Mouse (Mus musculus): Measurements from ENCODE around the gene Mtx1. TPM values are rescaled to one million over a fixed set of nuclear protein-coding genes. Genes with fewer than 3 reads are reported as not detected.

Mtx1 gene
- polyA plus RNA-seq (2012; rRNA removed): 176 and 193 TPM in 2 replicates

DNA sequence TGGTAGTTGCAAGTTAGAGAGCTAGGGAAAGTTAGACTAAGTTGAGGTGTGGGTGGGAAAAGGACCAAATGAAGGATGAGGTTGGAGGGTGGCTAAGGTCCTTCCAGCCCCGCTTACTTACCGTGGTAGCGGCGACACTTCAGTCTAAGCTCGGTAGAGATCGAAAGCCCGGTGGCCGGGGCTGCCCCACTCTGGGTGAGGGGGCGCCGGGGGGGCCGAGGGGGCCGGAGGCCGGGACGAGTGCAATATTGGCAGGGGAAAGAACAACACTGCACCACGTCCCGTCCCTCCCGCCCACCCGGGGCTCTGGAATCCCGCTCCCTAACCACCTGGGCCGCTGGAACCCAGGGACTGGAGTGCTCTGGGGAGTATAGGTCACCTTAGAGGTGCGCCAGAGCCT is at the start of gene Mtx1:
Mtx1 (minus strand) TSS at position 189 of the 400 bp plus-strand sequence.

DNA sequence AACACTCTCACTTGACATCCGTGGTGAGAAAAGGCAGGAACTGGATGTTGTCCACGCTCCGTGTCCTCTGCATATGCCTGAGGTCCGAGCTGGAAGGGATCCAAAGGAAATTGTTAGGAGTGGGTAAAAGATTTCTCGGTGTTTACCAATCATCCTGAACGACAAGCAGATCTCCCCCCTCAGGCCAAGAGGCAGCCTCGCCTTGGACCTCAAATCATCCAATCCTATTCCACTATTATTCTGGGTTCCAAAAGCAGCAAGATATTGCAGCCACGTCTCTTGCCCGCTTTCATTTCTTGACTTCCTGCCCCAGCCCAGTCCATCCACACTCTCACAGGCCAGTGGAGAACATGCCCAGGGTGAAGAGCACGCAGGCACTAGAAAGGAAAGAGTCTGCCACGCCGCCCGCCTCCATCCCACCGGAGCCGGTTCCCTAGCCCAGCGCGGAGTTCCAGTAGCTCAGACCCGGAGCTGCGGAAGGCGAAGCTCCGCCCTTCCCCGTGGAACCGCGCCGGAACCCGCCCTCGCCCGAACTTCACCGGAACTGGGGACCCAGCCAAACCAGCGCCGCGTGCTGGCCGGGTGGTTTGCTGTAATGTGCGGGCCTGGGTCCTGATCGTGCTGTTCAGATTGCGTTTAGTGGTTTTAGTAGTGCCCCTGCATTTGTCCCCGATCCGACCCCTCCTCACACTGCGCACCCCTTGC is 43.3 kb upstream of the Mtx1 start, which contains the start of gene Slc50a1:
Slc50a1 (minus strand) TSS at position 520 of the 705 bp plus-strand sequence.

DNA sequence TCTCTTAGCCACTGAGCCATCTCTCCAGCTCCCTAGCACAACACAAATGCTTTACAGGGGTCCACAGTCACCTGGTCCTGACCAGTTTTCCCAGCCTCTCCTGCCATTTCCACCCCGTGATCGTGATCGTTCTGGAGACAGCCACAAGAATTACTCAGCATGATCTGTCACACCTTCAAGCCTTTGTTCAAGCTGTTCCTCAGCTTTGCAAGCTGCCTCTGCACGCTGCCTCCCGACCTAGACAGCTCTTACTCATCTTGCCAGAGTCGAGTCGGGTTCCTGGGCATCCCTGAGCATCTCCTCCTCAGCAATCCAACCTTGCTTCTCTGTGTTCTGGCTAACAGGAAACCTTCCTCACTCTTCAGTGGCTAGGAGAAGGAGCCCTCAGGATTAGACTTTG is 32.2 kb upstream of the Mtx1 start, which contains the start of gene Dpm3:
Dpm3 (plus strand) TSS at position 283 of the 400 bp plus-strand sequence.

DNA sequence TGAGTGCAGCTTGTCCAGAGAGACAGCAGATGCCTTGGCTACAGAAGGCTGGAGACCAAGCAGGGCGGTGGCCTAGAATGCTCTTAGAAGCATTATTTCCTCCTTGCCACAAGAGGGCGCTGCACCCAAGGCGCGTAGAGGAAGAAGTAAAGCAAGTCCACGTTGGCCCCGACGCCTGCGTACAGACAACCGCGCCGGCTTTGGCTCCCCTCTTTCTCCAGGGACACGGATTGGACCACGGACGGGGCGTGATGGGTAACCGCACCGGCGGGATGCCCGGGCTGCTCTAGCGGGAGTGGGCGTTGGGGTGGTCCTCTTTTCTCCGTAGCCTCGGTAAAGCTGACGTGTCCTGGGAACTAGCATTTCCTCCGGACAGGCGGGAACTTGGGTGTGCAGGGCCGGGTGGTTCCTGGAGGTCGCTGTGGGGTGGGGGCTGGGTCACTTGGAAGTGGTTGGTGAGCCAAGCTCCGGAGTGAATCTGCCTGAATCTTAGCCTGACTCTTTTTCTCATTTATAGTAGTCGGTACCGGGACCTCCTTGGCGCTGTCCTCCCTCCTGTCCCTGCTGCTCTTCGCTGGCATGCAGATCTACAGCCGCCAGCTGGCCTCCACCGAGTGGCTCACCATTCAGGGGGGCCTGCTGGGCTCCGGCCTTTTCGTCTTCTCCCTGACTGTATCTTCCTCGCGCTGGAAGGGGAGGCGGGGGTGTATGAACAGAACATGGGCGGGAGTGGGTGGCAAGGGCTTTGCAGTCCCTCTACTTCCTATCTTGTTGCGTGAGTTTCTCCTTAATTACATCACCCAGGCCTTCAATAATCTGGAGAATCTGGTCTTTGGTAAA is 19.6 kb upstream of the Mtx1 start, which contains the start of gene Trim46:
Trim46 (minus strand) TSS at position 49 of the 840 bp plus-strand sequence.

DNA sequence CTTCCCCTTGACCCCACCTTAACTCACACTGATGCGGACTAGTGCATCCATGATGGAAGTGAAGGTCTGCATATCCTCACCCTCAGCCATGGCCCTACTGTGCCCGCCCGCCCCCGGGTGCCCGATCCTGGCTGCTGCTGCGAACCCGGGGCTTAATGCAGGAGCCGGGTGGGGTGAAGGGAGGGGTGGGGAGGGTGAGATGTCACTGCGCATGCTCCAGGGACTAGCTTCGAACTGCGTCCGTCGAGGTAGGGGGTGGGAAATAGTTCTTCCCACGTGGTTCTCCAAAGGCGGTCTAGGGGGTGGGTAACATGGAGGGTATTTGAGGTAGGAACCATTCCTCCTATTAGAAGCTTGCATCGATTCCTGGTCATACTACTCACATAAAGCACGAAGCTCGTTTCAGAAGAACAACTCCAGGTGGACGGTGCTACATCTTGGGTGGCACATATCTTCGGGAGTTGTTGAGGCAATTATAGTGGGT is 18.8 kb upstream of the Mtx1 start, which contains the start of gene Krtcap2:
Krtcap2 (plus strand) TSS at position 279 of the 484 bp plus-strand sequence.

DNA sequence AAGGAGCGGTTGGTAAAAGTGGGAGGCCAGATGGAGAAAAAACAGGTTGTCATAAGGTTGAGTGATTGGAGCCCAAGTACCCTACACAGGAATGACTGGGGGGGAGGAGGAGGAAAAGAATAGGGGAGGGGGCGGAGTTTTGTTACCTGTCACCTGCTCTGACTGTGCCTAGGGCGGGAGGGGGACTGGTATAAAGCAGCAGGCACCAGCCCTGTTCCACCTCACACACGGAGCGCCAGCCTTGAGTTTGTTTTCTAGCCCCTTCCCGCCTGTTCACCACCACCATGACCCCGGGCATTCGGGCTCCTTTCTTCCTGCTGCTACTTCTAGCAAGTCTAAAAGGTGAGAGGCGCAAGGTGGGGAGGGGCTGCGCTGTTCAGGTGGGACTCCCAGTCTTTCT is 1.9 kb upstream of the Mtx1 start, which contains the start of gene Muc1:
Muc1 (plus strand) TSS at position 222 of the 400 bp plus-strand sequence.

DNA sequence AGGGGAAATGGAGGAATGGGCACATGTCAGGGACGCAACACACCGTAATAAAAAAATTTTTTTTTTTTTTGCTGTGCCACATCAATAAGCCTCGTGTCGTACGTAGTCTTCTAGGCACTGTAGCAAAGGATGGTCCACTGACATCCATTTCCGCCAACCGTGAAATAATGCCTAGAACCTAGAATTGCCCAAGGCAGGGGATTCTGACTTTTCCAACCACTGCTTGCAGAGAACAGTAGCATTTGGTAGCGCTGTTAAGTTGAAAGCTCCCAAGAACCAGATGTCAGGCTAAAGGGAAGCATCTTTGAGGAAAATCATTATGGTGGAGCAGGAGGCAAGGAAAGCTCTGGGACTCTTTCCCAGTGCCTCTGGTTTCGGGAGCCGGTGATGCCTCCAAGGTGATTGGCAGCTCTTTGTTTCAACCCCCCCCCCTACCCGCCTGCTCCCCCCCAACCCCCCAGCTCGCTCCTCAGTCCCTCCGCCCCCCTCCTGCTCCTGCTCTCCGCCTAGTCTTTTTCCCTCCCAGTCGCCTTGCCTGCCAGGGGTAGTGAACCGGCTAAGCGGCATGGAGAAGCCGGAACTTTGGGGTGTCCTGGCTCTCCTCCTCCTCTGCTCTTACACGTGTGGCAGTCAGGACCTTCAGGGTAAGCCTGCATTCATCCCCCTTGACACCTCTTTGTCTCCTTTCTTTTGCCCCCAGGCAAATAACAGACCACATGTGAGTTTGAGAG is 12.0 kb downstream of the Mtx1 start, which contains the start of gene Thbs3:
Thbs3 (plus strand) TSS at position 500 of the 731 bp plus-strand sequence.

DNA sequence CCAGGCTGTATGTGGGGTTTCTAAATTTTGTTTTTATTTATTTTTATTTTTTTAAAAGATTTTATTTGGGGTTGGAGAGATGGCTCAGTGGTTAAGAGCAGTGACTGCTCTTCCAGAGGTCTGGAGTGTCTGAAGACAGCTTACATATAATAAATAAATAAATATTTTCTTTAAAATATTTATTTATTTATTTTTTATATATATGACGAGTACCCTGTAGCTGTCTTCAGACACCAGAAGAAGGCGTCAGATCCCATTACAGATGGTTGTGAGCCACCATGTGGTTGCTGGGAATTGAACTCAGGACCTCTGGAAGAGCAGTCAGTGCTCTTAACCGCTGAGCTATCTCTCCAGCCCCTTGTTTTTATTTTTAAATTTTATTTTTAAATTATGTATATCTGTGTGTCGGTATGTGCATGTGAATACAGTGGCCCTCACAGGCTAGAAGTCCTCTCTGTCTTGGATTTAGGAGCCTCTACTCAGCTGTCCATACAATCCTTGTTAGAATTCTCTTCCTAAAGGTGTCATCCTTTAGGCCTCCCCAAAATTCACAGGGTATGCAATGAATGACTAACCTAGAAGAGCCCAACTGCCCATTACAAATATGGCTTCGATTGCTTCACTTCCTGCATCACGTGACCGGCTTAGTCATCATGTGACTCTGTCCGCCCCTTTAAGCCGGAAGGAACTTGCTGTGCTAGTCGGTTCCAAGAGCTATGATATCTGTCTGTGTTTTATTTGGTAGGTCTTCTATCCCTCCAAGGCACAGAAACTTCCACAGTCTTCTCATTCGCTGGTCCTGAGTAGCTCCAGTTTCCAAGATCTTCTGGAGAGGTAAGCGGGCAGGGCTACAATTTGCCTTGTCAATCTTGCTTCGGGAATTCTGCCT is 24.4 kb downstream of the Mtx1 start, which contains the start of gene Gba:
Gba (plus strand) TSS at position 676 of the 889 bp plus-strand sequence.

DNA sequence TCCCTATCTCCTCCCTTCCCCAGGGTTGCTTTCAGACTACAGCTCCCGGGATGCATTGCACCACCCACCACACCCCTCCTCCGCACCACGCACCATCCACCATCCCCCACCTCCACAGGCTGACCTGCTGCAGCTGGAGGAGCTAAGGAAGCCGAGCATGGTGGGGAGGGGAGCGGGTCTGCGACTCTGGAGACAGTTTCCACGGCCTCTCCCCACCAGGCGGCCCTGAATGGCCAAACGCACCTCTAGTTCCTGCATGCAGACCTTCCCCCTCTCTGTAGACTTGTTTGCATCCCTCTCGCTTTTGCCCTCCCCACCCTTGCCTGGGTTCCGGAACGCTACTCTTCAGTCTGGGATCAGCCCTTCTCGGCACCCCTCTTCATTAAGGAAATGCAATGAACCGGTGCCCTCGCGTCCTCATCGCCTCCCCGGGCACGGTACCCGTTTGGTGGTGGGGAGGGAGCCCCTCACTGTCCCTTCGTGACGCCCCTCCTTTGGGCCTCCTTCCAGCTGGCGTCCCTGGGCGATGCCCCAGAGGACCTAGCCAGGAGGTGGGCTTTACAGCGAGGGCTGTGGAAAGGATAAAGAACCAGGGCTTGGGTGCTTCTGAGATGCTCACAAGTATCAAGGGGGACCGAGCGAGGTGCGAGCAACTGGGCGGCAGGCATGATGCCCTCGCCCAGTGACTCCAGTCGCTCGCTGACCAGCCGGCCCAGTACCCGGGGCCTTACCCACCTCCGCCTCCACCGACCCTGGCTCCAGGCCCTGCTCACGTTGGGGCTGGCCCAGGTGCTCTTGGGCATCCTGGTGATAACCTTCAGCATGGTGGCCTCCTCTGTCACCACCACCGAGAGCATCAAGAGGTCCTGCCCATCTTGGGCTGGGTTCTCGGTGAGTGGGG is 43.6 kb downstream of the Mtx1 start, which contains the start of gene Fam189b:
Fam189b (plus strand) TSS at position 86 of the 901 bp plus-strand sequence.

DNA sequence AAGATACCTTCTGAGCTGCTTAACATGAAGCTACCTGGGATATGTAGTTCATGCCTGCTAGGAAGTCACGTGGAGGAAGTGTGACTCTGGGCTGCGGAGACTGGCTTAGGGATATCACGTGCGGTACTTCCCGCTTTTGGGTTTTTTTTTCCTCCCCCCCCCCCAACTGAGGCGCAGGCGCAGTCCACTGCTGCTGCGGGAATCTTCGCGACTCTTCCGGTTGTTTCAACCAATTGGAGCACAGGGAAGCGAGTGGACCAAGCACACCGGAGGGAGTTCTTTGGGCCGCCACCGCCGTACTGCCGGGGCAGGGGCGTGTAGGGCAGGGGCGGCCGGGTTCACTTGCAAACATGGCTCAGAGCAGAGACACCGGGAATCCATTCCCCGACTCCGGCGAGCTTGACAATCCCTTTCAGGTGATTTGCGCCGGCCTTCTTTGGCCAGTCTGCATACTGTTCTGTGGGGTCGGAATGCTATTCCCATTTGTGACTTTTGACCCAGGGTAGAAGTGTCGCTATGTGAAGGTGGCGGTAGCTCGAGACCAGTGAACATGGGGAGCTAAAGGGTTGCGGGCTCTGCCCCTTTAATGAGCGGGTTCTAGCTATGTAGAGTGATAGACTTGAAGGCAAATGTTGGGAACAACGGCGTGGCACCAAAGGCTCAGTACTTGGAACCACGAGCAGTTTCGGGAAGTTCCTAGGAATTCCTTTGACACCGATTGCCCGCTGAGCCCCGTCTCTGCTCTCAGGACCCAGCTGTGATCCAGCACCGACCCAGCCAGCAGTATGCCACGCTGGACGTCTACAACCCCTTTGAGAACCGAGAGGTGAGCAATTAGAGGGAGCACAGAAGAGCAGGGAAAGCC is 49.4 kb downstream of the Mtx1 start, which contains the start of gene Scamp3:
Scamp3 (plus strand) TSS at position 232 of the 865 bp plus-strand sequence.

DNA sequence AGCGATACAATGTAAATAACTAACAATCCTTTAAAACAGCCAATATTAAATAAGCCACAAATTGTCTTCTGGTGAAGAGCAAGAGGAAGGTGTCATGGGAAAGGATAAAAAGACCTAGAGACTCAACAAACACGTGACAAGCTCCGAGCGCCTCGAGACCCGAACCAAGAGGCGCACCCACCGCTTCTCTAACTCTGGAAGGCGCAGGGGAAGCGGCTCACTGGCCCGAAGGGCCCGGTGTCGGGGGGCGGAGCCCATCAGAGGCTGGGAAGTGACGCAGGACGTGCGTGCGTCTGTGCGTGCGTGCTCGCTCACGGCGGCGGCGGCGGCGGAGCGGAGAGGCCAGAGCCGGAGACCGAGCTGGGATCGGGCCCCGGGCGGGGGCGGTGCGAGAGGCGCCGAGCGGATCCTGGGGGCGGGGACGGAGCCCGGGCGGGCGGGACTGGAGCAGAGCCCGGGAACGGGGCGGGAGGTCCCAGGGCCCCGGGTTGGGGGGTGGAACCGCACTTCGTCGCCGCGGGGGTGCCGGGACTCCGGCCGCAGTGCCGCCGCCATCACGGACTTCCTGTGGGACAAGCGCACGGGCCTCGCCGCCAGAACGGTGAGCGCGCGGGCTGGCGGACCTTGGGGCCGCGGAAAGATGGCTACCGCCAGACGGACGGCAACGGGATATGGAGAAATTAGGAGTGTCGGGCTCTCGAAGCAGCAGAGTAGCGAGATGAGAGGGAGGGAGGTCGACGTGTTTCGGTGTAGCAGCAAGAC is 62.2 kb downstream of the Mtx1 start, which contains the start of gene Clk2:
Clk2 (plus strand) TSS at position 290 of the 762 bp plus-strand sequence.

DNA sequence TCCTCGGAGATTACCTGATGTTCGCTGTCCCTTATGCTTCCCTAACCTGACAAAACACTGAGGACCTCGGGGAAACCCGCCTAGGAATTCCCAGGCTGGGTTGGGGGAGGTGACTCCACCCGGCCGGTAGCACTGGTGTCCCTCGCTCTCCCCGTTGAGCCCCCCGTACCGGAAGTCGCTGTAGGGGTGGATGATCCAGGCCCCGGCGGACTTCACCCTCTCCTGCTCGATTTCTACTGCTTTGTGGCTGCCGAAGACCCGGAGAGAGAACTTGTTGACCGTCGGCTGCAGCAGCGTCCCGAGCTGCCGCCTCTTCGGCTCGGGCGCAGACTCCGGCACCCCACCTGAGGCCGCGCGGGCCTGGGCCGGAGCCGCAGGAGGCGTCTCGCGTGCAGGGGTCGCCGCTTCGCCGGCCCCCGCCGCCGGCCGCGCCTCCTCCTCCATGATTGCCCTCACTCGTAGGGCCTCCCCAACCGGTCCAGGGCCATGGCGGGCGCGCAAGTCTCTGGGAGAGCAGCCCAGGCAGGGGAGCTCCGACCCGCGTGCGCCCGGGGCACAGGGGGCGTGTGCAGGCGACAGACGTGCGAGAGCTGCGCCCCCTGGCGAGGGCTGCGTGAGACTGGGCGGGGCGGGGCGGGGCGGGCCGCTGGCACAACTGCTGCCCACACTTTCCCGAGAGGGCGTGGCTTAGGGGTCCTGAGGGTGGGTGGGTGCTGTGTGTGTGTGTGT is 67.1 kb downstream of the Mtx1 start, which contains the start of gene Hcn3:
Hcn3 (minus strand) TSS at position 581 of the 729 bp plus-strand sequence.

Other genes starting within 250 kb of the Mtx1 start
- 29.7 and 37.9 TPM in 2 replicates for gene Rusc1, start 133.8 kb downstream of the Mtx1 start, polyA plus RNA-seq (2012; rRNA removed)
- gene Gm43738, start 126.0 kb downstream of the Mtx1 start, polyA plus RNA-seq (2012; rRNA removed): not detected in 2 replicates
- 185 and 198 TPM in 2 replicates for gene Fdps, start 125.1 kb downstream of the Mtx1 start, polyA plus RNA-seq (2012; rRNA removed)
- gene Pklr, start 90.9 kb downstream of the Mtx1 start, polyA plus RNA-seq (2012; rRNA removed): 9.5 and 14.9 TPM in 2 replicates
- gene Hcn3, start 66.9 kb downstream of the Mtx1 start, polyA plus RNA-seq (2012; rRNA removed): 10.2 and 12.0 TPM in 2 replicates
- gene Clk2, start 62.3 kb downstream of the Mtx1 start, polyA plus RNA-seq (2012; rRNA removed): 106 and 144 TPM in 2 replicates
- gene Scamp3, start 49.6 kb downstream of the Mtx1 start, polyA plus RNA-seq (2012; rRNA removed): 81.7 and 94.0 TPM in 2 replicates
- 45.5 and 48.4 TPM in 2 replicates for gene Fam189b, start 43.9 kb downstream of the Mtx1 start, polyA plus RNA-seq (2012; rRNA removed)
- 25.4 and 39.8 TPM in 2 replicates for gene Gba, start 24.2 kb downstream of the Mtx1 start, polyA plus RNA-seq (2012; rRNA removed)
- 106 TPM in 2 replicates for gene Thbs3, start 11.9 kb downstream of the Mtx1 start, polyA plus RNA-seq (2012; rRNA removed)
- gene Muc1, start 2.0 kb upstream of the Mtx1 start, polyA plus RNA-seq (2012; rRNA removed): 11.6 and 12.3 TPM in 2 replicates
- 90.0 and 92.9 TPM in 2 replicates for gene Krtcap2, start 18.9 kb upstream of the Mtx1 start, polyA plus RNA-seq (2012; rRNA removed)
- gene Trim46, start 19.2 kb upstream of the Mtx1 start, polyA plus RNA-seq (2012; rRNA removed): 20.5 and 22.4 TPM in 2 replicates
- 141 and 150 TPM in 2 replicates for gene Dpm3, start 32.3 kb upstream of the Mtx1 start, polyA plus RNA-seq (2012; rRNA removed)
- gene Slc50a1, start 43.5 kb upstream of the Mtx1 start, polyA plus RNA-seq (2012; rRNA removed): 29.1 and 51.5 TPM in 2 replicates
- 8.9 and 20.0 TPM in 2 replicates for gene Efna1, start 54.1 kb upstream of the Mtx1 start, polyA plus RNA-seq (2012; rRNA removed)
- gene Efna3, start 95.9 kb upstream of the Mtx1 start, polyA plus RNA-seq (2012; rRNA removed): 5.5 and 18.9 TPM in 2 replicates
- 32.7 and 40.6 TPM in 2 replicates for gene Efna4, start 110.9 kb upstream of the Mtx1 start, polyA plus RNA-seq (2012; rRNA removed)
- gene Adam15, start 122.9 kb upstream of the Mtx1 start, polyA plus RNA-seq (2012; rRNA removed): 32.0 and 36.4 TPM in 2 replicates
- gene Dcst2, start 134.9 kb upstream of the Mtx1 start, polyA plus RNA-seq (2012; rRNA removed): 0.18 and 0.41 TPM in 2 replicates
- gene Dcst1, start 138.2 kb upstream of the Mtx1 start, polyA plus RNA-seq (2012; rRNA removed): 0.02 and 0.05 TPM in 2 replicates
- 2.7 and 3.9 TPM in 2 replicates for gene Zbtb7b, start 167.7 kb upstream of the Mtx1 start, polyA plus RNA-seq (2012; rRNA removed)
- gene Lenep, start 175.7 kb upstream of the Mtx1 start, polyA plus RNA-seq (2012; rRNA removed): 3.2 and 3.6 TPM in 2 replicates
- 22.1 and 30.7 TPM in 2 replicates for gene Flad1, start 184.8 kb upstream of the Mtx1 start, polyA plus RNA-seq (2012; rRNA removed)
- 235 and 307 TPM in 2 replicates for gene Cks1b, start 191.3 kb upstream of the Mtx1 start, polyA plus RNA-seq (2012; rRNA removed)
- 47.1 and 77.1 TPM in 2 replicates for gene Shc1, start 191.4 kb upstream of the Mtx1 start, polyA plus RNA-seq (2012; rRNA removed)
- 58.4 and 79.0 TPM in 2 replicates for gene Pygo2, start 203.1 kb upstream of the Mtx1 start, polyA plus RNA-seq (2012; rRNA removed)
- gene Pbxip1, start 209.6 kb upstream of the Mtx1 start, polyA plus RNA-seq (2012; rRNA removed): 18.5 and 18.7 TPM in 2 replicates
- 54.0 and 72.1 TPM in 2 replicates for gene Pmvk, start 227.5 kb upstream of the Mtx1 start, polyA plus RNA-seq (2012; rRNA removed)

Data from central nervous system, embryonic 11.5 days (tissue).